Mouse (Mus musculus) heart, postnatal 0 days (tissue): Measurements from ENCODE around the gene Pdia2.

Source experiments
- CTCF ChIP-seq: IDR thresholded peaks from 2 replicates; pipeline ENCODE4 v1.5.1; 2016; ENCODE audit warnings: antibody characterized with exemption, control low read depth, low read depth
- EP300 ChIP-seq: IDR thresholded peaks from 2 replicates; pipeline ENCODE4 v1.6.1; 2016; ENCODE audit warnings: antibody characterized with exemption, low read depth

- no peak for TF ChIP-seq CTCF
- TF ChIP-seq EP300: no peak
These were observed 3.1 kb upstream of the Pdia2 start for GRCm38 (mm10) chr17:26201998-26202397.
